Mouse (Mus musculus) lung, embryonic 15.5 days (tissue): ENCODE results near the gene Upp2. TPM values are rescaled to one million over a fixed set of nuclear protein-coding genes. Genes with fewer than 3 reads are reported as not detected.

Experiments
- ATAC-seq: fragments of 200-750 bp; cut with Nextera tagmentation; 2 replicates; pipeline ENCODE4 v1.8.0; 2017; ENCODE audit warnings: moderate number of reproducible peaks, borderline replicate concordance; ENCODE audit not compliant: low FRiP score, low TSS enrichment; ENCODE audit errors: extremely low read depth
- H3K27ac ChIP-seq: fragments of 300-500 bp; sonication (generic); 2 replicates; pipeline ENCODE4 v1.5.1; 2015; ENCODE audit warnings: moderate library complexity, mild to moderate bottlenecking, inconsistent platforms
- H3K27me3 ChIP-seq: fragments of 300-500 bp; sonication (generic); 2 replicates; pipeline ENCODE4 v1.6.1; 2015; ENCODE audit warnings: inconsistent platforms
- H3K36me3 ChIP-seq: fragments of 300-500 bp; sonication (generic); 2 replicates; pipeline ENCODE4 v1.6.1; 2015; ENCODE audit warnings: inconsistent platforms
- H3K4me1 ChIP-seq: fragments of 300-500 bp; sonication (generic); 2 replicates; pipeline ENCODE4 v1.6.1; 2015; ENCODE audit warnings: inconsistent platforms
- H3K4me2 ChIP-seq: fragments of 300-500 bp; sonication (generic); 2 replicates; pipeline ENCODE4 v1.6.1; 2015; ENCODE audit warnings: inconsistent platforms, mild to moderate bottlenecking, moderate library complexity
- H3K4me3 ChIP-seq: fragments of 300-500 bp; sonication (generic); 2 replicates; pipeline ENCODE4 v1.5.1; 2015; ENCODE audit warnings: mild to moderate bottlenecking, inconsistent platforms
- H3K9ac ChIP-seq: fragments of 300-500 bp; sonication (generic); 2 replicates; pipeline ENCODE4 v1.6.1; 2015; ENCODE audit warnings: inconsistent platforms
- H3K9me3 ChIP-seq: fragments of 300-500 bp; sonication (generic); 2 replicates; pipeline ENCODE4 v1.6.1; 2016; ENCODE audit warnings: inconsistent platforms
- WGBS: fragments of 180-500 bp; shearing (Covaris S2); methylation state at CpG from one replicate; pipeline ENCODE4 v1.1.7; 2015; 5-methylcytosine and 5-hydroxymethylcytosine counted together
- polyA plus RNA-seq: library from polyadenylated mRNA; unstranded; fragments of >200 nt; fragmentation: Nextera tagmentation; extraction: Ambion mirVana; gene quantifications from 2 replicates; pipeline ENCODE4 v1.2.1, GENCODE M21; 2015

Upp2 gene
- polyA plus RNA-seq, 1 experiment from 2014 or later = 7.1 TPM

- no peaks in the 10 kb centered on the region for H3K27me3 ChIP-seq
- H3K9ac ChIP-seq = no peak overlapping the region
- WGBS = 82% methylated on average over 9 of the region's 9 CpGs
- ATAC-seq = no peak
- no peaks in the 10 kb centered on the region for H3K9me3 ChIP-seq
- H3K4me3 ChIP-seq = no peak overlapping the region
- H3K36me3 ChIP-seq = no peaks in the 10 kb centered on the region
- 0 out of 2 replicates have a peak, but pooled peaks cover 3% of the 10 kb centered on the region for H3K4me1 ChIP-seq
- no peak overlapping the region for H3K27ac ChIP-seq
- no peak overlapping the region for H3K4me2 ChIP-seq
These were observed 95.6 kb downstream of the Upp2 start for GRCm38 (mm10) chr2:58662661-58663060.

GRCm38 (mm10) chr2:58663404-58664120 is 96.5 kb downstream of the Upp2 start:
- 0 out of 2 replicates have a peak, but pooled peaks cover 3% of the 10 kb centered on the region for H3K4me1 ChIP-seq
- no peak overlapping the region for H3K4me3 ChIP-seq
- ATAC-seq = no peak
- WGBS = 77% methylated on average over 7 of the region's 7 CpGs
- H3K36me3 ChIP-seq = no peaks in the 10 kb centered on the region
- H3K27ac ChIP-seq = no peak overlapping the region
- H3K9ac ChIP-seq = no peak overlapping the region
- no peaks in the 10 kb centered on the region for H3K9me3 ChIP-seq
- no peak overlapping the region for H3K4me2 ChIP-seq
- H3K27me3 ChIP-seq = no peaks in the 10 kb centered on the region

- Histone ChIP-seq H3K9me3 (no peaks in the 10 kb centered on the region), H3K4me2 (no peak overlapping the region), H3K27ac (no peak overlapping the region), H3K9ac (no peak overlapping the region), H3K4me1 (0 out of 2 replicates have a peak, but pooled peaks cover 3% of the 10 kb centered on the region), H3K27me3 (no peaks in the 10 kb centered on the region), H3K4me3 (no peak overlapping the region), H3K36me3 (no peaks in the 10 kb centered on the region)
- no peak for ATAC-seq
- WGBS = 61% methylated on average over 12 of the region's 12 CpGs
These were observed 98.2 kb downstream of the Upp2 start for GRCm38 (mm10) chr2:58665081-58665814.

DNA sequence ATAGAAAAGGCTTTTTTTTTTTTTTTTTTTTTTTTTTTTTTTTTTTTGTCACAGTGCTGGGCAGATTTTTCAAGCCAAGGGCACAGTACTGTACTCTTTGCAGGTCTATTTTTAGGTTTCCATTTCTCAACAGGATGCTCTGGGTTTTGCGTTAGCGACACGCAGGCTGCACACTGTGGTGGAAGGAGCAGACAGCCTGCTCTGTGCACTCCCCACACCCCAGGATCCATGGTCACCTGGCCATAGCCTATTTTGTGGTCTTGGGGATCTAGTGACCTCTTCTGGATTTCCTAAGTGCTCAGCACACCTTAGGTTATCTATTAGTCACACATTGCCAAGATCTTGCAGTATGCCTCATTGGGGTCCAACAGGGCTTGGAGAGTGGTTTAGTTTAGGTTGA is 100.2 kb downstream of the Upp2 start:
- no peak for ATAC-seq
- Histone ChIP-seq H3K27ac (no peak overlapping the region), H3K4me1 (0 out of 2 replicates have a peak, but pooled peaks cover 3% of the 10 kb centered on the region), H3K4me3 (no peak overlapping the region), H3K36me3 (no peaks in the 10 kb centered on the region), H3K27me3 (no peaks in the 10 kb centered on the region), H3K9me3 (no peaks in the 10 kb centered on the region), H3K4me2 (no peak overlapping the region), H3K9ac (no peak overlapping the region)
- 45% methylated on average over 3 of the region's 3 CpGs for WGBS

DNA sequence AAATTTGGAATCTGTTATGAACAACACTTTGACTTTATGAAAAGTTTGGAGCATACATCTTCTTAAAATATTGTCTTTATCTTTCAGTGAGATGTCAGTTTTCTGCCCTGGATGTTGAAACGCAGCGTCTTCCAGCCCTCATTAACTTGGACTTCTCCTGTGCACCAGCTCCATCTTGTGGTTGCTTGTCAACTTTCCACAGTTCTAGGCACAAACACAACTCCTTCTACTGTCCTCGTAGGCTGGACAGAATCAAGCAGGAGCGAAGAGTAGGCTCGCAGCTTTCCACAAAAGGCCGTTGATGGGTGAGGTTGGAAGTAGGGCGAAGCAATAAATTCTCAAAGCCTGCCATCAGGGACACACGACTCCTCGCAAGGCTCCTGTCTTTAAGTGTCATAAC is 100.9 kb downstream of the Upp2 start:
- Histone ChIP-seq H3K27me3 (no peaks in the 10 kb centered on the region), H3K4me3 (no peak overlapping the region), H3K9me3 (no peaks in the 10 kb centered on the region), H3K27ac (no peak overlapping the region), H3K9ac (no peak overlapping the region), H3K36me3 (no peaks in the 10 kb centered on the region), H3K4me2 (no peak overlapping the region), H3K4me1 (0 out of 2 replicates have a peak, but pooled peaks cover 3% of the 10 kb centered on the region)
- ATAC-seq = peak; percentile 57; the same call in 1 of the 2 replicates
- WGBS = 39% methylated on average over 9 of the region's 9 CpGs

DNA sequence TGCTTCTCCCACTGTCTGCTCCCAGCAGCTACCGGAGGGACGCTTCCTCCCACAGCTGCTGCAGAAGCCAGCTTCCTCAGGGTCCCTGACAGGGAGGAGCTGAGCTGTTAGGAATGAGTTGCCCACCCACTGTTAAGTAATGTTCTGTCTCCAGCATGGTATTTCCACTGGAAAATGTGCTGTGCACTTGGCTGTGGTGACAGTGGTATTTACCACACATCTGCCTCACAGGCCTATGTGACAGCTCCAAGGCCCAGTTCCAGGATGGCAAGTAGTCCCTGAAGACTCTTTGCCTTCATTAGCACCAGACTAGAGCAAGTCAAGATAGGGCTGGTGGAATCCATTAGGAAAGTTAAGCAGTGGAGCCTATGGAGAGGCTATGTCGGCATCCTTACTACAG is 102.0 kb downstream of the Upp2 start:
- no peaks in the 10 kb centered on the region for H3K9me3 ChIP-seq
- H3K9ac ChIP-seq = no peak overlapping the region
- 0 out of 2 replicates have a peak, but pooled peaks cover 3% of the 10 kb centered on the region for H3K4me1 ChIP-seq
- WGBS = 63% methylated on average over 3 of the region's 3 CpGs
- H3K36me3 ChIP-seq = no peaks in the 10 kb centered on the region
- H3K27ac ChIP-seq = no peak overlapping the region
- no peaks in the 10 kb centered on the region for H3K27me3 ChIP-seq
- no peak overlapping the region for H3K4me2 ChIP-seq
- H3K4me3 ChIP-seq = no peak overlapping the region
- no peak for ATAC-seq

- ATAC-seq = no peak
These were observed 105.4 kb downstream of the Upp2 start for GRCm38 (mm10) chr2:58672520-58672919.

DNA sequence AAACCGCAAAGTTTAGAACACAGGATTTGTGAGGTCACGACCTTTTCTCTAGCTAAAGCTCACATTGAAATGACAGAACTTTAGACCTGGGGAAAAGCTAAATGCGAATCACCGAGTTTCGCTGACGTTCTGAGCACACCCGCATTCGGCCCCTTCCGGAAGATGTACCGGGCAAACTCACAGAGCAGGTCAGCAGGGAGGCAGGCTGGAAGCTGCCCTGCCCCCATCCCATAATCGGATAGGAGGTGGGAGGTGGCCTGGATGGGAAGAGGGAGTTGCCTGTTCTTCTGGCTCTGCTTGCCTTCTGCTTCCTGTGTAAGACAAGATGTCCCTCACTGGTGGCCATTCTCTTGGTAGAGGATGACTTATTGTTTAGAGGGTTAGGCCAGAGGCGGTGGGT is 112.9 kb downstream of the Upp2 start:
- no peaks in the 10 kb centered on the region for H3K4me1 ChIP-seq
- no peak for ATAC-seq
- H3K4me3 ChIP-seq = no peak overlapping the region
- no peaks in the 10 kb centered on the region for H3K9me3 ChIP-seq
- WGBS = 76% methylated on average over 12 of the region's 12 CpGs
- no peak overlapping the region for H3K9ac ChIP-seq
- H3K27me3 ChIP-seq = no peaks in the 10 kb centered on the region
- H3K36me3 ChIP-seq = no peaks in the 10 kb centered on the region
- H3K27ac ChIP-seq = no peak overlapping the region
- no peak overlapping the region for H3K4me2 ChIP-seq

More at GRCm38 (mm10) chr2:58672520-58672919, 105.4 kb downstream of the Upp2 start:
- Histone ChIP-seq H3K27ac (no peak overlapping the region), H3K9me3 (no peaks in the 10 kb centered on the region), H3K4me1 (no peaks in the 10 kb centered on the region), H3K4me3 (no peak overlapping the region), H3K36me3 (no peaks in the 10 kb centered on the region), H3K4me2 (no peak overlapping the region), H3K9ac (no peak overlapping the region), H3K27me3 (no peaks in the 10 kb centered on the region)
- 57% methylated on average over 2 of the region's 2 CpGs for WGBS

- Histone ChIP-seq H3K9ac (no peak overlapping the region), H3K4me1 (no peaks in the 10 kb centered on the region), H3K27ac (no peak overlapping the region), H3K36me3 (no peaks in the 10 kb centered on the region), H3K4me3 (no peak overlapping the region), H3K4me2 (no peak overlapping the region), H3K9me3 (no peaks in the 10 kb centered on the region), H3K27me3 (no peaks in the 10 kb centered on the region)
- no peak for ATAC-seq
- 32% methylated on average over 6 of the region's 6 CpGs for WGBS
These were observed 113.7 kb downstream of the Upp2 start for GRCm38 (mm10) chr2:58680794-58681193.

- WGBS = 52% methylated on average over 3 of the region's 3 CpGs
- Histone ChIP-seq H3K9ac (no peak overlapping the region), H3K27ac (no peak overlapping the region)
These were observed 114.3 kb downstream of the Upp2 start for GRCm38 (mm10) chr2:58681394-58681793.

GRCm38 (mm10) chr2:58697501-58697900 is 130.4 kb downstream of the Upp2 start:
- H3K36me3 ChIP-seq = no peaks in the 10 kb centered on the region
- no peaks in the 10 kb centered on the region for H3K4me1 ChIP-seq
- ATAC-seq = no peak
- H3K9ac ChIP-seq = no peak overlapping the region
- H3K4me2 ChIP-seq = no peak overlapping the region
- H3K27me3 ChIP-seq = no peaks in the 10 kb centered on the region
- no peak overlapping the region for H3K4me3 ChIP-seq
- H3K9me3 ChIP-seq = no peaks in the 10 kb centered on the region
- no peak overlapping the region for H3K27ac ChIP-seq
- 68% methylated on average over 8 of the region's 8 CpGs for WGBS

More at GRCm38 (mm10) chr2:58681394-58681793, 114.3 kb downstream of the Upp2 start:
- no peak for ATAC-seq
- Histone ChIP-seq H3K9me3 (no peaks in the 10 kb centered on the region), H3K4me1 (no peaks in the 10 kb centered on the region), H3K4me3 (no peak overlapping the region), H3K36me3 (no peaks in the 10 kb centered on the region), H3K27me3 (no peaks in the 10 kb centered on the region), H3K4me2 (no peak overlapping the region)

DNA sequence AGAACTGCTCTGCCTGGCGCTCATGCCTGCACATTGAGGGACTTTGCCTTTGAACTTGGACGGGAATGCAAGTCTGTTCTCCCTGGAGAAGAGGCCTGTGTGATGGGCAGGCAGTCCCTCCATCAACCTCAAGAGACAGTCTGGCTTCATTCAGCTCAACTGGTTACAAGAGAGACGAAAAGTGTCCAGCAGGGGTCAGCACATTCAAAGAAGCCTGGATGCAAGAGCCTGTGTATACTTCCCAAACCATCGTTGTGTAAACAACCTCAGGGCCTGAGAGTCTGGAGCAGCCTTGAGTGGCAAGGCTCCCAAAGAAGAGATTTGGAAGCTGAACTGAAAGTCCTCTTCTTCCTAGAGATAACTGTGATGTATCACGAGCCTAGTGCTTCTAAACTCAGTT is 132.8 kb downstream of the Upp2 start:
- Histone ChIP-seq H3K4me1 (no peaks in the 10 kb centered on the region), H3K36me3 (no peaks in the 10 kb centered on the region), H3K27ac (no peak overlapping the region), H3K4me3 (no peak overlapping the region), H3K9me3 (no peaks in the 10 kb centered on the region), H3K9ac (no peak overlapping the region), H3K4me2 (no peak overlapping the region), H3K27me3 (no peaks in the 10 kb centered on the region)
- WGBS = 22% methylated on average over 5 of the region's 5 CpGs
- no peak for ATAC-seq
